Mouse (Mus musculus): ENCODE measurements at regions not wholly inside any gene's neighbourhood (a gene's known extent, or its start where the extent isn't known, plus 50 kb on each side); places are given as distances from the start of the nearest gene placed in this dataset.

- no peak for DNase-seq (ENCODE audit: low read depth, low spot score)
These were observed 50.8 kb upstream of the Elk3 start for GRCm38 (mm10) chr10:93361654-93362195.

DNA sequence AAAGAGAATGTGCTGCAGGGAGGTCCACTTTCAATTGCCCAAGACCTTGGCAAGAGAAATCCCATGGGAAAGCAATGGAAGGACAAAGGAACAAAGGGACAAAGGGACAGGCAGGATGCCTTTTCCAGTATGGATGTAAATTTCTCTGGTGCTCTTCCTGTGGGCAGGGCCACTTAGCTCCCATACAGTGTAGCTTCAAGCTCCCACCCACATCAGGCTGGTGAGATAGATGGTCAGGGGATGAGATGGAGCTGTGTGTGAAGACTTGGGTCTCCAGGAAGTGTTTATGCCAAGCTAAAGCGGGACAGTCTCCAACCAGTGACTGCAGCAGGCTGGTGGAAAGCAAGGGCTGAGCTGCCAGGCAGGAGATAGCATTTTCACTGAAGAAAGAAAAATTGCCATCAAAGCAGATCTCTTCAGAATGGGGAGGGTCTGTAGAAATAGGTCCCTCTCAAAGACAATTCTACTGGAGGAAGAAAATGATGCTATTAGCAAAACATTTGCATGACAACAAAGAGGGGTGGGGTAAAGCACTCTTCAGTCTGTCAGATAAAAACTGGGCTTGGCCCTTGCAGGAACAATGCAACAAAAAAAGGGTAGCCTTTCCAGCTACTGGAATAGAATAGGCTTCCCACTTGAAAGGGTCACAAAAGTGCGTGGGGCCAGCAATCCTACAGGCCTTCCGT is 53.3 kb upstream of the Elk3 start:
- DNase-seq (ENCODE audit: low read depth, low spot score), result no peak

- no peak for DNase-seq (ENCODE audit: low read depth, low spot score)
These were observed 53.9 kb upstream of the Elk3 start for GRCm38 (mm10) chr10:93364881-93365280.

GRCm38 (mm10) chr10:93365318-93365717 is 54.4 kb upstream of the Elk3 start:
- no peak for DNase-seq (ENCODE audit: low read depth, low spot score)

GRCm38 (mm10) chr10:93365824-93366223 is 54.9 kb upstream of the Elk3 start:
- DNase-seq (ENCODE audit: low read depth, low spot score), result no peak

DNA sequence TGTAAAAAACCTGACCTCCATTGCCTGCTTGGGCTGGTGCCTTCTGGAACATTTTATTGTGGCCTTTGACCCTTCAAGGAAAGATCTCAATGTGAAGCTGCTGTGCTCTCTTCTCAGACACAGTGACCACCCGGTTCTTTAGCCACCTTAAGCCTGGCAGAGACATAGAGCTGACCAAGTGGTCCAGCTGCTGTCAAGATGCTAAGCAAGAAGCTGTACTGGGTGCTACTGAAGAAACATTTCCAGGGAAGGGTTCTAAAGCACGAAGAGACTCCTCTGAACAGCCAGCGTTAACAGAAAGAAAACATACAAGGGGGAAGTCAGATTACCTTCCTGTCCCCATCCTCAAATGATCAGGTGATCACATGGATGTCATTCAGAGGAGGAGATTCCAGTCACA is 58.8 kb upstream of the Elk3 start:
- no peak for DNase-seq (ENCODE audit: low read depth, low spot score)

DNA sequence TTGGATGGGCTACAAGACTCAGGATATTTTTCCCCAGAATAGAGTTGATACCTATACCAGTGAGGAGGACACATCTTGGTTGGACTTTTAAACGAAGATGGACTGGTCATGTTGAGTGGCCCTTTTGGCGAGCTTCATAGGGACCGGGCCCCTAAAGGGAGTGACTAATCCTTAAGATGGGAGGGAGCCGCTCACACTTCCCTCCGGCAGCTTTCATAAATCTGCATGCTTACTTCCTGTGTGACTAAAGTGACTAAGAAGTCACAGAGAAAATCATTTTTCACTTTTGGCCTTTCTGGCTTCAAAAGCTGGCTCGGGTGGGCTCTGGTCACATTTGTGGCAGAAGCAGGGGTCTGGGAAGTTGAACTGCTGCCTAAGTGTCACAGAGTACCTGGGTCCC is 59.4 kb upstream of the Elk3 start:
- DNase-seq (ENCODE audit: low read depth, low spot score), result no peak

DNA sequence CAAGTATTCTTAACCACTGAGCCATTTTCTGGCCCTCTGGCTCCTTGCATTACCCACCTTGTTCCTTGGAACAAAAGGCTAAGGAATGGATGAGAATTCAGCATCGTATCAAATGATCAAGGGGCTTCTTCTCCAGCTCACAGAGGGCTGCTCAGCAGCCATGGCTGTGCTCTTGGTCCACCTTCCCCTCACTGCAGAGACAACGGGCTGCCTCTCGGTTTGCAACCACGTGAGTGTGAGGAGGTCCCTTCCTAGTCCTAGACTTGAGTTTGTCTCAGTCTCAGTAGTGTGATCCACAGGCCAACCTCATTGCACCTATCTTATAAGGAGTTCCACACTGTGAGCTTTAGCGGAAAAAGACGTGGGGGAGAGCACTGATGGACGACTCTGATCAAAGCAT is 61.3 kb upstream of the Elk3 start:
- no peak for DNase-seq (ENCODE audit: low read depth, low spot score)

- DNase-seq (ENCODE audit: low read depth, low spot score), result no peak
These were observed 62.3 kb upstream of the Elk3 start for GRCm38 (mm10) chr10:93373265-93373664.

DNA sequence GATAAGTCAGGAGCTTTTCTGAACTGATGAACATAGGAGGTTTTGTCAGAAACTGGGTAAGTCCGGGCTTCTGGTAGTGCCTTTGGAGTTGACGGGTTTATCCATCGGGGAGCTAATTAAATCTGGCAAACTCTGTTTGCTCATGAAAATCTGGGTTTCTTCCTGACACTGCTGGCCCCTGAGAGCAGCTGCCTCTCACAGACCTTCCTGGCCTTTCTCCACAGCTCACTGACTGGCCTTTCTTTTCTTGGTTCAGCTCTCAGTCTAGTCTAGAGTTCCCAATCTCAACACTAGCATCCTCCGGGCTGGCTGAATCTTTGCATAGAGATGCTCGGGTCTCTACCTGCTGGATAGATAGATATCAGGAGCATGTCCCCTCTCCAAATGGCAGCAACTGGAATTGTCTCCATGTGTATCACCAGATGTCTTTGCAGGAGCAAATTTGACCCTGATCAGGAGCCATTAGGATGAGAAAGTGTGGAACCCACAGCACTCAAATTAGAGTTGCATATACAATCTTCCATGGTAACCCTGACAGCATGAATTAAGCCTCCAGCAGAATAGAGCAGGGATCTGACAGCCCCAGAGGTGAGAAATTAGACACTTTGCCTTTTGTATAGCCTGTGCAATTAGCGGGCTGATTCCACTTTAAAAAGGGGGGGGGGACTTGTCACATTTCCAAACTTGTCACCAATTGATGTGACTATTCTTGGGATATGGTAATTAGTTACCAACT is 63.2 kb upstream of the Elk3 start:
- DNase-seq (ENCODE audit: low read depth, low spot score), result no peak

DNA sequence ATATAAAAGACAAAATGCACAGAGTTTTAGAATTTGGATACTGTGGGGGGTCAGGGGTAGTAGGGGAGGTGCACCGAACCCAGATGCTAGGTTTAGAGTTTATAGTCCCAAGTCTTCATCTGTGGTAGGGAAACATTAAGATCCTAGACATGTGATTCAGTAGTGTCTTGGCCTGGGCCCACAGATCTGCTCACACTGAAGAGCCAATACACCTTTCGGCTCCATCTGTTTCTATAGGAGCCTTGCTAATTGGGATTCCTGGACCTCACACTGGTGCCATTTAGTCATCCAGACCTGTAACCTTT is 63.7 kb upstream of the Elk3 start:
- no peak for DNase-seq (ENCODE audit: low read depth, low spot score)

GRCm38 (mm10) chr10:93375007-93375711 is 64.2 kb upstream of the Elk3 start:
- DNase-seq (ENCODE audit: low read depth, low spot score), result no peak

DNA sequence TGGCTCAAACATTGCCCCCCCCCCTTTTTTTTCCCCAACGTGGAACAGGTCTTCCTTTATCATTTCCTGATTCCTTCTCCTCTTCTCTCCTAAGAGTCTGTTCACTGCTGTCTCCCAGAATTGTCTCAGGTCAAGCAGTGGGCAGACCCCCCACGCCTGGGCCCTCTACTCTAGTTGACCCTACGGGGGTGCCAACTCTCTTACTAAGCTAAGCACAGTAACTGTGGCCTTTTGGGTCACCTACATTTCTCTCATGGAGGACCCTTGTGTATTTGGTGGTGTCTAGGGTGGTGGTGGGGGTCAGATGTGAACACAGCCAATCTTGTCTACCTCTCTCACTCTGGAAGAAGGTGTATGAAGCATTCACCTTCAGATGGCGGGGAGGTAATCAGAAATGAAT is 64.8 kb upstream of the Elk3 start:
- no peak for DNase-seq (ENCODE audit: low read depth, low spot score)

DNA sequence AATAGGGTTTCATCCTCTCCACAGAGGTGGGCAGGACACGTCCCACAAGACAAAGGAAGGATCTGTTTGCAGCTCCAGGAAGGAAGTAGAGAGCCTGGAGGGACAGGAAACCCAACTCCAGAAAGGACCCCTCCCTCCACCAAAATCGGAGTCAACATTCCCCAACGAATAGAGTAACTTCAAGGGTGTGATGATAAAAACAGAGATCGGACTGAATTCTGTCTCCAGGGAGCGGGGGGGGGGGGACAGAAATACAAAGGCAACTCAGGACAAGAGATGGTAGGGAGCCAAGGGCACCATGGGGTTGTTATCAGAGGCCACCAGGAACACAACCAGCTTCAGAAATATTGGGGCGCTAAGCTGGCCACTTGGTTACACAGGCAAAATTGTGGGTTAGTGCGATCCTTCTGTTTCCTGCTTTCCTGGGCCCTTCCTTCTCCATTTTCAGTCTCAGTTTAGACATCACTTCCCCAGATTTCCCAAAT is 65.6 kb upstream of the Elk3 start:
- DNase-seq (ENCODE audit: low read depth, low spot score), result no peak

GRCm38 (mm10) chr10:93389276-93389675 is 63.9 kb upstream of the Lta4h start:
- no peak for DNase-seq (ENCODE audit: low read depth, low spot score)

DNA sequence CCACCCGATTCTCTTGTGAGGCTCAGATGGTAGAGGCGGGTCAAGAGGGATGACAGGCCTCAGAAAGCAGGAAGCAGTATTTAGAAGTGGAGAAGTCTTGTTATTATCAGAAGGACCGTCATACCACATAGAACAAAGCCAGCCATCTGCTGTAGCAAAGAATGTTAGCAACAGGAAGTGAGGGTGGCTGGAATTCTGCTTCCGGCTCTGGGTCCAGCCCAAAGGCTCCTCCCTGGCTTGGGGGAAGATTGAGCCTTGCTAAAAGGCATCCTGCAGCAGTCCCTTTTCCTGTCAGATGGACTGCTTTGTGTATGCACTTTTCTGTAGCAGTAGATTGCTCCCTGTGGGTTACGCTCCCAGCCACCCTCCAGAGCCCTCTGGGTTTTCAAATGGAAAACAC is 61.9 kb upstream of the Lta4h start:
- DNase-seq (ENCODE audit: low read depth, low spot score), result peak; percentile 10

- DNase-seq (ENCODE audit: low read depth, low spot score), result no peak
These were observed 59.3 kb upstream of the Lta4h start for GRCm38 (mm10) chr10:93393902-93394301.

- DNase-seq (ENCODE audit: low read depth, low spot score), result no peak
These were observed 55.5 kb upstream of the Lta4h start for GRCm38 (mm10) chr10:93397711-93398110.

DNA sequence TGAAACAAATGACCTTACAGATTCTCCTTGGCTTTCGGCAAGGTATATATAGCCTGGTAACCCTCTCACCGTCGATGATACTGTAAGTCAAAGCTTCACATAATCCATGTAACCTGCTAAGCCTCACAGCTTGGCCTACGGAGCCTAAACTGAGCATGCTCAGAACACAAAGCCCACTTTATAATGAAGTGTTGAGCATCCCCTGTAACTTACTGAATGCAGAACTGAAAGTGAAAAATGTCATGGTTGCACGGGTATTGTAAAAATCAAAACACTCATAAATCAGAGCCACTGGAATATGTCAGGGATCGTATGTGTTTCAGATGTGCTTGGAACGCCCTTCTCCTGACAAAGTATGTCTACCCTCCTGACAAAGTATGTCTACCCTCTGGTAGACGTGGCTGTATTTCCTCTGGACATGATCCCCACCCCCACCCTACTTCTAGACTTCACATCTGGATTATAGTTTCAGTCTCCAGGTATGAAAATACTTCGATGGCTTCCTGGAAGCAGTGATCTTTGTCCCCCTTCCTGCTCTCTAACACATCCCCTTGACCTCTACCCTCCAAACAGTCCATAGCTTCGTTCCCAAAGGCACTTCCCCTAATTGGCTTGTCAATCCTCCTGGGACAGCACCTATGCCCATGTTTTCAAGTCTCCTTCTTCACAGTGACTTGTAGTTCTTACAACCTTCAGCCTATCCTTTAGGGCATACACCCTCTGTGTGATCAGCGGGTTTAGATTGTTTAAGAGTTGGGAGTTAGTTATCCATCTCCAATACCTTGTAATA is 54.5 kb upstream of the Lta4h start:
- DNase-seq (ENCODE audit: low read depth, low spot score), result no peak

- peak; percentile 30 for DNase-seq (ENCODE audit: low read depth, low spot score)
These were observed 50.3 kb upstream of the Lta4h start for GRCm38 (mm10) chr10:93402689-93403509.

Data from CD4-positive helper T cell, adult 2 months (primary cell).